Mouse (Mus musculus) retina, postnatal 1 day (tissue): Measurements from ENCODE around the gene Cobl.

Experiments used
- DNase-seq: peaks from one replicate; pipeline ENCODE4 v3.0.0-alpha.2; 2012

Gene Cobl

GRCm38 (mm10) chr11:12464181-12465162 is at the start of gene Cobl:
Cobl (minus strand) TSS chr11:12464960.
- peak; percentile 72 for DNase-seq

GRCm38 (mm10) chr11:12513796-12514195 is 49.0 kb upstream of the Cobl start:
- peak; percentile 9 for DNase-seq

- DNase-seq, result no peak
These were observed 41.7 kb upstream of the Cobl start for GRCm38 (mm10) chr11:12506371-12506890.

GRCm38 (mm10) chr11:12503756-12504155 is 39.0 kb upstream of the Cobl start:
- DNase-seq, result no peak

- DNase-seq, result no peak
These were observed 37.0 kb upstream of the Cobl start for GRCm38 (mm10) chr11:12501721-12502120.

- DNase-seq, result no peak
These were observed 29.0 kb upstream of the Cobl start for GRCm38 (mm10) chr11:12493791-12494190.

GRCm38 (mm10) chr11:12479856-12480403 is 15.2 kb upstream of the Cobl start:
- no peak for DNase-seq

GRCm38 (mm10) chr11:12474299-12474935 is 9.7 kb upstream of the Cobl start:
- no peak for DNase-seq

GRCm38 (mm10) chr11:12473625-12474298 is 9.0 kb upstream of the Cobl start:
- DNase-seq, result no peak

- no peak for DNase-seq
These were observed 4.9 kb upstream of the Cobl start for GRCm38 (mm10) chr11:12469638-12470037.

- DNase-seq, result no peak
These were observed 3.9 kb upstream of the Cobl start for GRCm38 (mm10) chr11:12468661-12469060.

- DNase-seq, result no peak
These were observed 3.1 kb upstream of the Cobl start for GRCm38 (mm10) chr11:12467836-12468235.

- no peak for DNase-seq
These were observed 2.5 kb upstream of the Cobl start for GRCm38 (mm10) chr11:12467217-12467616.

GRCm38 (mm10) chr11:12466606-12467005 is 1.8 kb upstream of the Cobl start:
- no peak for DNase-seq

- DNase-seq, result no peak
These were observed 469 bp upstream of the Cobl start for GRCm38 (mm10) chr11:12465229-12465628.

GRCm38 (mm10) chr11:12463615-12464170 is 1.1 kb downstream of the Cobl start:
- DNase-seq, result peak; percentile 34

- DNase-seq, result peak; percentile 69
These were observed 4.8 kb downstream of the Cobl start for GRCm38 (mm10) chr11:12459781-12460581.

GRCm38 (mm10) chr11:12458814-12459213 is 5.9 kb downstream of the Cobl start:
- DNase-seq, result no peak

- DNase-seq, result no peak
These were observed 6.4 kb downstream of the Cobl start for GRCm38 (mm10) chr11:12458392-12458791.

GRCm38 (mm10) chr11:12448101-12448500 is 16.7 kb downstream of the Cobl start:
- no peak for DNase-seq

GRCm38 (mm10) chr11:12445222-12445621 is 19.5 kb downstream of the Cobl start:
- DNase-seq, result no peak

- DNase-seq, result peak; percentile 32
These were observed 20.5 kb downstream of the Cobl start for GRCm38 (mm10) chr11:12444215-12444614.
